In genomic region chr9:122826743-122827142, GRCm38 (mm10) we compare ENCODE assay signal across 39 mouse cellular contexts. TPM values are rescaled to one million over a fixed set of nuclear protein-coding genes. Genes with fewer than 3 reads are reported as not detected.
"Had no signal": no experiment of that assay in that cellular context is flagged by ENCODE, and none has a peak within 500 bp of the region (broad histone marks: within the 10 kb centered on the region; RNA-seq: fewer than 3 reads in every experiment).

No protein-coding gene starts in this region.

- ATAC-seq: hindbrain, postnatal 0 days; intestine, embryonic 16.5 days had no signal

- DNase-seq: gastrocnemius, adult 2 months; gastrocnemius, postnatal 14 days; gastrocnemius, postnatal 36 days; heart, adult 18-20 months; heart, postnatal 14 days; heart, postnatal 36 days; kidney, adult 11 months; kidney, adult 2 months; kidney, adult 9 months; kidney, postnatal 14 days; kidney, postnatal 36 days; layer of hippocampus, adult 9-11 months; layer of hippocampus, postnatal 36 days; left cerebral cortex, postnatal 4 days had no signal

- H3K4me1 ChIP-seq: heart, embryonic 10.5 days; heart, embryonic 13.5 days; heart, embryonic 15.5 days; hindbrain, embryonic 13.5 days; hindbrain, embryonic 15.5 days; kidney, embryonic 15.5 days; limb, embryonic 13.5 days; limb, embryonic 15.5 days; liver, embryonic 15.5 days had no signal

- H3K27ac ChIP-seq: gastrocnemius, adult 2 months; heart, embryonic 10.5 days; heart, embryonic 13.5 days; heart, embryonic 15.5 days; hindbrain, embryonic 13.5 days; hindbrain, embryonic 15.5 days; hindbrain, postnatal 0 days; kidney, embryonic 15.5 days; kidney, postnatal 0 days; limb, embryonic 13.5 days; limb, embryonic 15.5 days; liver, embryonic 15.5 days had no signal

- H3K27me3 ChIP-seq: heart, embryonic 13.5 days; heart, embryonic 15.5 days; hindbrain, embryonic 13.5 days; hindbrain, embryonic 15.5 days; kidney, embryonic 15.5 days; limb, embryonic 13.5 days; limb, embryonic 15.5 days; liver, embryonic 15.5 days had no signal

- H3K9me3 ChIP-seq: heart, embryonic 10.5 days; heart, embryonic 13.5 days; heart, embryonic 15.5 days; hindbrain, embryonic 13.5 days; hindbrain, embryonic 15.5 days; kidney, embryonic 15.5 days; limb, embryonic 13.5 days; limb, embryonic 15.5 days; liver, embryonic 15.5 days had no signal

- H3K4me3 ChIP-seq: gastrocnemius, adult 2 months; heart, embryonic 10.5 days; heart, embryonic 13.5 days; heart, embryonic 15.5 days; hindbrain, embryonic 13.5 days; hindbrain, embryonic 15.5 days; kidney, embryonic 15.5 days; limb, embryonic 13.5 days; limb, embryonic 15.5 days; liver, embryonic 15.5 days had no signal

- H3K4me2 ChIP-seq: heart, embryonic 13.5 days; heart, embryonic 15.5 days; hindbrain, embryonic 13.5 days; hindbrain, embryonic 15.5 days; kidney, embryonic 15.5 days; limb, embryonic 13.5 days; limb, embryonic 15.5 days; liver, embryonic 15.5 days had no signal

- H3K9ac ChIP-seq: heart, embryonic 13.5 days; heart, embryonic 15.5 days; hindbrain, embryonic 13.5 days; hindbrain, embryonic 15.5 days; kidney, embryonic 15.5 days; limb, embryonic 13.5 days; limb, embryonic 15.5 days; liver, embryonic 15.5 days had no signal

RNA-seq across cellular contexts. Expression of gene Gm35549, which starts 17.1 kb away (rescaled TPM):
- total RNA-seq: gastrocnemius, adult 2 months; gastrocnemius, postnatal 14 days; gastrocnemius, postnatal 36 days; heart, adult 18-20 months; heart, adult 8-10 months; heart, postnatal 14 days; heart, postnatal 36 days; hematopoietic stem cell, adult 5-6 weeks; hindbrain, postnatal 0 days; layer of hippocampus, adult 18-20 months; layer of hippocampus, adult 8-10 months; layer of hippocampus, postnatal 14 days; layer of hippocampus, postnatal 36 days; left cerebral cortex, adult 18-20 months; left cerebral cortex, adult 8-10 months; left cerebral cortex, postnatal 10 days; left cerebral cortex, postnatal 25 days; left cerebral cortex, postnatal 4 days had no signal
- polyA plus RNA-seq: frontal cortex, adult 2 months; gonadal fat pad, adult 2 months; heart, embryonic 10.5 days; heart, embryonic 13.5 days; hindbrain, postnatal 0 days; intestine, embryonic 16.5 days; kidney, adult 2 months; large intestine, adult 2 months; limb, embryonic 11.5 days; liver, embryonic 15.5 days had no signal
